Mouse (Mus musculus) small intestine, adult 2 months (tissue): ENCODE results near the gene Ap3b1.

Experiments used
- CTCF ChIP-seq: fragments of 200-500 bp; IDR thresholded peaks from 2 replicates; pipeline ENCODE4 v1.5.1; 2012; ENCODE audit warnings: low read depth, mild to moderate bottlenecking, control low read depth, inconsistent platforms, low read length, moderate library complexity, mixed read lengths; ENCODE audit not compliant: insufficient replicate concordance, insufficient read length; ENCODE audit errors: extremely low read depth
- POLR2A ChIP-seq: fragments of 200-500 bp; IDR thresholded peaks from 2 replicates; pipeline ENCODE4 v1.6.1; 2012; ENCODE audit warnings: low read depth, mild to moderate bottlenecking, control low read depth, inconsistent platforms, low read length, moderate library complexity

- TF ChIP-seq POLR2A (no peak), CTCF (no peak)
These were observed 95.4 kb downstream of the Ap3b1 start for GRCm38 (mm10) chr13:94454131-94454530.
